Mouse (Mus musculus): ENCODE results near the gene Smc1b. TPM values are rescaled to one million over a fixed set of nuclear protein-coding genes. Genes with fewer than 3 reads are reported as not detected.

The Smc1b gene
- polyA plus RNA-seq (2014; fragmentation: Nextera tagmentation; extraction: Ambion mirVana): 0.08 and 0.13 TPM in 2 replicates

- Histone ChIP-seq H3K4me1 (replicated peaks; ENCODE audit: control insufficient read depth, insufficient read depth, low read length) (no peaks in the 10 kb centered on the region), H3K4me2 (replicated peaks; ENCODE audit: low read depth, low read length) (peak within 1 kb of the TSS; percentile 34), H3K9ac (ENCODE audit: low read depth, low read length) (no peak within 1 kb of the TSS), H3K36me3 (ENCODE audit: control insufficient read depth, insufficient read depth, low read length) (no peaks in the 10 kb centered on the region), H3K4me3 (ENCODE audit: low read depth, low read length) (peak within 1 kb of the TSS; percentile 26), H3K27ac (ENCODE audit: low read depth, low read length) (no peak within 1 kb of the TSS), H3K27me3 (ENCODE audit: control insufficient read depth, insufficient read depth, low read length) (no peaks in the 10 kb centered on the region), H3K9me3 (ENCODE audit: control insufficient read depth, low read length) (no peaks in the 10 kb centered on the region)
- 33% methylated on average over 51 of the region's 58 CpGs for whole genome bisulfite sequencing
- ATAC-seq (ENCODE audit: low FRiP score) (no peak), DNase-seq (ENCODE audit: low spot score) (peak; percentile 90)
Observed at GRCm38 (mm10) chr15:85131275-85132192, at the start of gene Smc1b, which contains the start of gene Ribc2. Smc1b (minus strand) TSS chr15:85131964. Ribc2 (plus strand) TSS chr15:85132078.

GRCm38 (mm10) chr15:85180368-85180767 lies 48.6 kb upstream of the Smc1b start:
- Histone ChIP-seq H3K9ac (ENCODE audit: low read depth, low read length) (no peak overlapping the region), H3K4me3 (ENCODE audit: low read depth, low read length) (no peak overlapping the region), H3K4me2 (replicated peaks; ENCODE audit: low read depth, low read length) (no peak overlapping the region), H3K27ac (ENCODE audit: low read depth, low read length) (no peak overlapping the region), H3K27me3 (ENCODE audit: control insufficient read depth, insufficient read depth, low read length) (no peaks in the 10 kb centered on the region), H3K36me3 (ENCODE audit: control insufficient read depth, insufficient read depth, low read length) (no peaks in the 10 kb centered on the region), H3K4me1 (replicated peaks; ENCODE audit: control insufficient read depth, insufficient read depth, low read length) (no peaks in the 10 kb centered on the region), H3K9me3 (ENCODE audit: control insufficient read depth, low read length) (no peaks in the 10 kb centered on the region)
- ATAC-seq (ENCODE audit: low FRiP score) (no peak), DNase-seq (ENCODE audit: low spot score) (no peak)

GRCm38 (mm10) chr15:85179528-85180180 lies 47.9 kb upstream of the Smc1b start:
- no peak overlapping the region for H3K27ac ChIP-seq (ENCODE audit: low read depth, low read length)
- no peak for DNase-seq (ENCODE audit: low spot score)
- WGBS: 80% methylated on average over 7 of the region's 7 CpGs

GRCm38 (mm10) chr15:85178172-85178571 lies 46.4 kb upstream of the Smc1b start:
- Histone ChIP-seq H3K4me3 (ENCODE audit: low read depth, low read length) (no peak overlapping the region), H3K4me1 (replicated peaks; ENCODE audit: control insufficient read depth, insufficient read depth, low read length) (no peaks in the 10 kb centered on the region), H3K36me3 (ENCODE audit: control insufficient read depth, insufficient read depth, low read length) (no peaks in the 10 kb centered on the region), H3K9me3 (ENCODE audit: control insufficient read depth, low read length) (no peaks in the 10 kb centered on the region), H3K4me2 (replicated peaks; ENCODE audit: low read depth, low read length) (no peak overlapping the region), H3K27me3 (ENCODE audit: control insufficient read depth, insufficient read depth, low read length) (no peaks in the 10 kb centered on the region), H3K9ac (ENCODE audit: low read depth, low read length) (no peak overlapping the region), H3K27ac (ENCODE audit: low read depth, low read length) (no peak overlapping the region)
- WGBS: 85% methylated on average over 6 of the region's 6 CpGs
- DNase-seq (ENCODE audit: low spot score) (no peak), ATAC-seq (ENCODE audit: low FRiP score) (no peak)

More at GRCm38 (mm10) chr15:85179528-85180180, 47.9 kb upstream of the Smc1b start:
- Histone ChIP-seq H3K27me3 (ENCODE audit: control insufficient read depth, insufficient read depth, low read length) (no peaks in the 10 kb centered on the region), H3K9ac (ENCODE audit: low read depth, low read length) (no peak overlapping the region), H3K36me3 (ENCODE audit: control insufficient read depth, insufficient read depth, low read length) (no peaks in the 10 kb centered on the region), H3K4me3 (ENCODE audit: low read depth, low read length) (no peak overlapping the region), H3K9me3 (ENCODE audit: control insufficient read depth, low read length) (no peaks in the 10 kb centered on the region), H3K4me1 (replicated peaks; ENCODE audit: control insufficient read depth, insufficient read depth, low read length) (no peaks in the 10 kb centered on the region), H3K4me2 (replicated peaks; ENCODE audit: low read depth, low read length) (no peak overlapping the region)
- ATAC-seq (ENCODE audit: low FRiP score): no peak

- DNase-seq (ENCODE audit: low spot score) (peak; percentile 89), ATAC-seq (ENCODE audit: low FRiP score) (no peak)
- Histone ChIP-seq H3K4me2 (replicated peaks; ENCODE audit: low read depth, low read length) (no peak overlapping the region), H3K4me3 (ENCODE audit: low read depth, low read length) (no peak overlapping the region), H3K36me3 (ENCODE audit: control insufficient read depth, insufficient read depth, low read length) (no peaks in the 10 kb centered on the region), H3K9me3 (ENCODE audit: control insufficient read depth, low read length) (no peaks in the 10 kb centered on the region), H3K9ac (ENCODE audit: low read depth, low read length) (no peak overlapping the region), H3K4me1 (replicated peaks; ENCODE audit: control insufficient read depth, insufficient read depth, low read length) (no peaks in the 10 kb centered on the region), H3K27me3 (ENCODE audit: control insufficient read depth, insufficient read depth, low read length) (no peaks in the 10 kb centered on the region), H3K27ac (ENCODE audit: low read depth, low read length) (no peak overlapping the region)
- WGBS: 72% methylated on average over 8 of the region's 8 CpGs
Observed at GRCm38 (mm10) chr15:85177576-85177975, 45.8 kb upstream of the Smc1b start.

GRCm38 (mm10) chr15:85174060-85174459 lies 42.3 kb upstream of the Smc1b start:
- no peak for DNase-seq (ENCODE audit: low spot score)

GRCm38 (mm10) chr15:85173425-85173824 lies 41.7 kb upstream of the Smc1b start:
- Histone ChIP-seq H3K9me3 (ENCODE audit: control insufficient read depth, low read length) (no peaks in the 10 kb centered on the region), H3K9ac (ENCODE audit: low read depth, low read length) (no peak overlapping the region), H3K27me3 (ENCODE audit: control insufficient read depth, insufficient read depth, low read length) (no peaks in the 10 kb centered on the region), H3K4me1 (replicated peaks; ENCODE audit: control insufficient read depth, insufficient read depth, low read length) (no peaks in the 10 kb centered on the region), H3K4me3 (ENCODE audit: low read depth, low read length) (no peak overlapping the region), H3K4me2 (replicated peaks; ENCODE audit: low read depth, low read length) (no peak overlapping the region), H3K36me3 (ENCODE audit: control insufficient read depth, insufficient read depth, low read length) (no peaks in the 10 kb centered on the region), H3K27ac (ENCODE audit: low read depth, low read length) (no peak overlapping the region)
- no peak for DNase-seq (ENCODE audit: low spot score)
- no peak for ATAC-seq (ENCODE audit: low FRiP score)
- WGBS: 77% methylated on average over 8 of the region's 8 CpGs

More at GRCm38 (mm10) chr15:85174060-85174459, 42.3 kb upstream of the Smc1b start:
- H3K27me3 ChIP-seq (ENCODE audit: control insufficient read depth, insufficient read depth, low read length): no peaks in the 10 kb centered on the region
- 78% methylated on average over 10 of the region's 10 CpGs for WGBS
- H3K36me3 ChIP-seq (ENCODE audit: control insufficient read depth, insufficient read depth, low read length): no peaks in the 10 kb centered on the region
- H3K27ac ChIP-seq (ENCODE audit: low read depth, low read length): no peak overlapping the region
- H3K4me3 ChIP-seq (ENCODE audit: low read depth, low read length): no peak overlapping the region
- H3K9ac ChIP-seq (ENCODE audit: low read depth, low read length): no peak overlapping the region
- no peaks in the 10 kb centered on the region for H3K9me3 ChIP-seq (ENCODE audit: control insufficient read depth, low read length)
- no peak for ATAC-seq (ENCODE audit: low FRiP score)
- H3K4me1 ChIP-seq (replicated peaks; ENCODE audit: control insufficient read depth, insufficient read depth, low read length): no peaks in the 10 kb centered on the region
- no peak overlapping the region for H3K4me2 ChIP-seq (replicated peaks; ENCODE audit: low read depth, low read length)

- Histone ChIP-seq H3K27ac (ENCODE audit: low read depth, low read length) (no peak overlapping the region), H3K4me2 (replicated peaks; ENCODE audit: low read depth, low read length) (no peak overlapping the region), H3K4me3 (ENCODE audit: low read depth, low read length) (no peak overlapping the region), H3K36me3 (ENCODE audit: control insufficient read depth, insufficient read depth, low read length) (no peaks in the 10 kb centered on the region), H3K4me1 (replicated peaks; ENCODE audit: control insufficient read depth, insufficient read depth, low read length) (no peaks in the 10 kb centered on the region), H3K9ac (ENCODE audit: low read depth, low read length) (no peak overlapping the region), H3K9me3 (ENCODE audit: control insufficient read depth, low read length) (no peaks in the 10 kb centered on the region), H3K27me3 (ENCODE audit: control insufficient read depth, insufficient read depth, low read length) (no peaks in the 10 kb centered on the region)
- WGBS: 78% methylated on average over 2 of the region's 2 CpGs
- ATAC-seq (ENCODE audit: low FRiP score) (no peak), DNase-seq (ENCODE audit: low spot score) (no peak)
Observed at GRCm38 (mm10) chr15:85172054-85172453, 40.3 kb upstream of the Smc1b start.

Data from hindbrain, embryonic 11.5 days (tissue).